Mouse (Mus musculus): ENCODE results near the gene Tbrg1. TPM values are rescaled to one million over a fixed set of nuclear protein-coding genes. Genes with fewer than 3 reads are reported as not detected.

The Tbrg1 gene
- total and polyA plus RNA-seq, 3 experiments: 22.8 to 32.9 (median 30.7) TPM

DNA sequence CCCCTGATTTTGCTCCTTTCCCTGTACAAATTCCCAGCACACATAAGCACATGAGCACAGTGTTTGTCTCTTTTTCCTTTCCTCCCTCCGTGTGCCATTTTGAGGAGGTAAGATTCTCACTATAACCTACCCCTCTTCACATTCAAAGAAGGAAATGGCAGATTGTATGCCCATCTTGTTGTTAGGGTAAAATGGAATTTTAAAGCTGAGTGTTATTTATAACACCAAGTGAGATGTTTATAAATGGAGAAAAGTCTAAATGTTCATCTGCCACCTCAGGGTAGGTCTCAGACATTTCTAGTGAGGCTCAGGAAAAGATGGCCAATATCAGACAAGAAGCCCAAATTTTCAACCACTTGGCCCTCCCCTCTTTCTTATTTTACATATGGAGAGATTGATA is 32.6 kb downstream of the Tbrg1 start:
- DNase-seq: no peak
- Histone ChIP-seq H3K79me2 (replicated peaks; ENCODE audit: control insufficient read depth, insufficient read depth, low read length) (no peaks in the 10 kb centered on the region), H3K36me3 (ENCODE audit: control insufficient read depth, insufficient read depth, low read length) (no peaks in the 10 kb centered on the region), H3K9ac (ENCODE audit: low read depth, low read length) (no peak overlapping the region), H3K27ac (no peak overlapping the region), H3K4me1 (ENCODE audit: control insufficient read depth, insufficient read depth, low read length) (no peaks in the 10 kb centered on the region), H3K27me3 (ENCODE audit: control insufficient read depth, insufficient read depth, low read length) (no peaks in the 10 kb centered on the region), H3K4me3 (no peak overlapping the region)
- intact Hi-C loops (cut with DNase I): no loop called here
- TF ChIP-seq POLR2A (IDR thresholded peaks at IDR 0.05; ENCODE audit: insufficient read depth, low read depth, low read length) (no peak), EP300 (IDR thresholded peaks at IDR 0.05; ENCODE audit: insufficient read depth, low read depth, low read length) (no peak), CTCF (IDR thresholded peaks at IDR 0.05) (no peak)
- WGBS: 70% methylated on average over 1 of the region's 1 CpGs

DNA sequence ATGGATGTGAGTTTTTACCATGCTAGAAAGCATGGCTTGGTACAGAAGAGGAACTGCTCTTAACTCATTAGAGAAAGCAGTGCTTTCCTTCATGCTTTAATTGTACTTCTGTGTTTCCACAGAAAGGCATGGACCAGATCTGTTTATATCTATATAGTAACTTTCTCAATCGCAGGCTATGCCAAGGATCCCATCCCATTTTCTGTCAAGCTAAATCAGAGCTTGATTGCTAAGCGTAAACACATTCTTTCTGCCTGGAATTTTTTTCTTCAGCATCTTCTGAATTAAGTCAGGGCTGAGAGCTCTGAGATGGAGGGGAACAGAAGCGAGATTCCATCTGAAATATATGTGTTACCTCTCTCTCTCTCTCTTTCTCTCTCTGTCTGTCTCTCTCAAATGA is 33.1 kb downstream of the Tbrg1 start:
- intact Hi-C loops (cut with DNase I): no loop called here
- no peaks in the 10 kb centered on the region for H3K27me3 ChIP-seq (ENCODE audit: control insufficient read depth, insufficient read depth, low read length)
- TF ChIP-seq EP300 (IDR thresholded peaks at IDR 0.05; ENCODE audit: insufficient read depth, low read depth, low read length) (no peak), POLR2A (IDR thresholded peaks at IDR 0.05; ENCODE audit: insufficient read depth, low read depth, low read length) (no peak), CTCF (IDR thresholded peaks at IDR 0.05) (no peak)
- H3K4me1 ChIP-seq (ENCODE audit: control insufficient read depth, insufficient read depth, low read length): no peaks in the 10 kb centered on the region
- H3K9ac ChIP-seq (ENCODE audit: low read depth, low read length): no peak overlapping the region
- H3K4me3 ChIP-seq: no peak overlapping the region
- DNase-seq: no peak
- no peaks in the 10 kb centered on the region for H3K79me2 ChIP-seq (replicated peaks; ENCODE audit: control insufficient read depth, insufficient read depth, low read length)
- H3K36me3 ChIP-seq (ENCODE audit: control insufficient read depth, insufficient read depth, low read length): no peaks in the 10 kb centered on the region
- no peak overlapping the region for H3K27ac ChIP-seq
- WGBS: 91% methylated on average over 3 of the region's 3 CpGs

DNA sequence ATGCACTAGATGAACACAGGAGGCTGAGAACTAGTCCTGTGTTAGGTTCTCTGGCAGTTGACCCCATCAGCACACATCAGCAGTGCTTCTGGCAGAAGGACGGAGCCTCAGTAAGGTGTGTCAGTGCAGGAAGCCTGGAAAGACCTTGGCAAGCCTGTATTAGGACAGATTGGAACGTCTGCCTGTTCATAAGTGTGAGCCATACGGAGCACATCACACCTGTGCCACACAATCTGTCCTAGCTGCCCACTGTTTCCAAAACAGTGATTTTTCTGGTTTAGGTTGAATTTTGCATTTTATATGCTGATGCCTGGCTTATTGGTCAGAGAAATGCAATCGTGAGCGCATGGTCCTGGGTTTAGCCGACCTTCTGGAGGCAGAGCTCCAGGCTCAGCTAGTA is 35.8 kb downstream of the Tbrg1 start:
- Histone ChIP-seq H3K9ac (ENCODE audit: low read depth, low read length) (no peak overlapping the region), H3K27ac (no peak overlapping the region), H3K4me1 (ENCODE audit: control insufficient read depth, insufficient read depth, low read length) (no peaks in the 10 kb centered on the region), H3K36me3 (ENCODE audit: control insufficient read depth, insufficient read depth, low read length) (no peaks in the 10 kb centered on the region), H3K27me3 (ENCODE audit: control insufficient read depth, insufficient read depth, low read length) (no peaks in the 10 kb centered on the region), H3K4me3 (no peak overlapping the region), H3K79me2 (replicated peaks; ENCODE audit: control insufficient read depth, insufficient read depth, low read length) (no peaks in the 10 kb centered on the region)
- no peak for TF ChIP-seq CTCF (IDR thresholded peaks at IDR 0.05)
- no peak for TF ChIP-seq EP300 (IDR thresholded peaks at IDR 0.05; ENCODE audit: insufficient read depth, low read depth, low read length)
- TF ChIP-seq POLR2A (IDR thresholded peaks at IDR 0.05; ENCODE audit: insufficient read depth, low read depth, low read length): no peak
- intact Hi-C loops (cut with DNase I): no loop called here
- no peak for DNase-seq
- 83% methylated on average over 6 of the region's 6 CpGs for WGBS

DNA sequence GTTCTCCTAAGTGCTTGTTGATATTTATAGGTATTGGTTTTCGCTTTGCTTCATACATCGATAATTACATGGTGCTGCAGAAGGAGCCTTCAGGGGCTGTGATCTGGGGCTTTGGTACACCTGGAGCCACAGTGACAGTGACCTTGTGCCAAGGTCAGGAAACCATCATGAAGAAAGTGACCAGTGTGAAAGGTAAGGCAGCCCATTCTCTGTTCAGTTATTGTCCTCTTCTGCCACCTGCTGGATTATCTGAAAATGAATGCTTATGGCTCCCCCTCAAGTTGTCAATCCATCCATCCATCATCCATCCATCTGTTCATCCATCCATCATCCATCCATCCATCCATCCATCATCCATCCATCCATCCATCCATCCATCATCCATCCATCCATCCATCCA is 40.3 kb downstream of the Tbrg1 start:
- peak; percentile 78 for TF ChIP-seq CTCF (IDR thresholded peaks at IDR 0.05)
- no peak for TF ChIP-seq EP300 (IDR thresholded peaks at IDR 0.05; ENCODE audit: insufficient read depth, low read depth, low read length)
- WGBS: 48% methylated on average over 2 of the region's 2 CpGs
- Histone ChIP-seq H3K4me3 (no peak overlapping the region), H3K36me3 (ENCODE audit: control insufficient read depth, insufficient read depth, low read length) (no peaks in the 10 kb centered on the region), H3K27me3 (ENCODE audit: control insufficient read depth, insufficient read depth, low read length) (no peaks in the 10 kb centered on the region), H3K79me2 (replicated peaks; ENCODE audit: control insufficient read depth, insufficient read depth, low read length) (no peaks in the 10 kb centered on the region), H3K27ac (no peak overlapping the region), H3K4me1 (ENCODE audit: control insufficient read depth, insufficient read depth, low read length) (no peaks in the 10 kb centered on the region; the same call in none of the 2 replicates), H3K9ac (ENCODE audit: low read depth, low read length) (no peak overlapping the region)
- intact Hi-C loops (cut with DNase I): loop anchor here (1.0 kb wide), 2 partner anchors 154 to 186 kb away; no protein-coding TSS in a partner anchor
- DNase-seq: peak; percentile 18 to 25

DNA sequence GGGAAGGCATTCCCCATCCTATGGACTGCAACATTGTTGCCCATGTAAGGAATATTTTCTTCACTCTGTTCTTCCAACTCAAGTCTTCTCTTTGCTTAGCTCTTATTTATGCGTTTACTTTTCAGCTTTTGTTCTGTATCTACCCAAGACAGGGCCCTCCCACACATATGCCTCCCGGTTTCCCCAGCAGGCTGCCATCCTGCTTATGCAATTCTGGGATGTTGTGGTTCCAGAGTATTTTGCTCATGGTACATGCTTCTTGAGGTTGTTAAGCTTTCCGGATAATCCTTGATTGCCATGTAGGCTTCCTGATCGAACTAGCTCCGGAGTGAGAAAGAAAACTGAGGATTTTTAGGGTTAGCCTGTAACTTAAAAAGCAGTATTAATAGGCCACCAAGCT is 41.9 kb downstream of the Tbrg1 start:
- no peak for DNase-seq
- Histone ChIP-seq H3K79me2 (replicated peaks; ENCODE audit: control insufficient read depth, insufficient read depth, low read length) (no peaks in the 10 kb centered on the region), H3K36me3 (ENCODE audit: control insufficient read depth, insufficient read depth, low read length) (no peaks in the 10 kb centered on the region), H3K27ac (no peak overlapping the region), H3K4me3 (no peak overlapping the region), H3K27me3 (ENCODE audit: control insufficient read depth, insufficient read depth, low read length) (no peaks in the 10 kb centered on the region), H3K9ac (ENCODE audit: low read depth, low read length) (no peak overlapping the region), H3K4me1 (ENCODE audit: control insufficient read depth, insufficient read depth, low read length) (no peaks in the 10 kb centered on the region; the same call in none of the 2 replicates)
- WGBS: 70% methylated on average over 5 of the region's 5 CpGs
- TF ChIP-seq CTCF (IDR thresholded peaks at IDR 0.05) (no peak), POLR2A (IDR thresholded peaks at IDR 0.05; ENCODE audit: insufficient read depth, low read depth, low read length) (no peak), EP300 (IDR thresholded peaks at IDR 0.05; ENCODE audit: insufficient read depth, low read depth, low read length) (no peak)
- intact Hi-C loops (cut with DNase I): no loop called here

DNA sequence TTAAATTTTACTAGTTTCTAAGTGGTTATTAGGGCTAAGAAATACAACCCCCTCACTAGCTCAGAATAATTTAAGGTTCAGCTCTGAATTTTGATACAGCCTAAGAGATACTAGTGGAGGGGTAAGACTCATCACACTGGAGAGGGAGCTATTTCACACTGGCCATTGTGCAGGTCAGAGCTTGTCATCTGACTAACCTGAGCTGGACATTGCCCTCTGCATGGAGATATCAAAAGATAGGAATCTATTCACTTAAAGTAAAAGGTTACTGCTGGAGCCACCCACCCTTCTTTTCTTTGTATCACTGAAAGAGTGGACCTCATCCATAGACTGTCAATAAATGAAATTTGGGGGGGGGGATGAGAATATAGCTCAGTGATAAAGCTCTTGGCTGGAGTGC is 42.8 kb downstream of the Tbrg1 start:
- no peaks in the 10 kb centered on the region; the same call in none of the 2 replicates for H3K4me1 ChIP-seq (ENCODE audit: control insufficient read depth, insufficient read depth, low read length)
- intact Hi-C loops (cut with DNase I): no loop called here
- peak overlapping the region; percentile 84; the same call in 1 of the 2 replicates for H3K27ac ChIP-seq
- no peaks in the 10 kb centered on the region for H3K27me3 ChIP-seq (ENCODE audit: control insufficient read depth, insufficient read depth, low read length)
- TF ChIP-seq POLR2A (IDR thresholded peaks at IDR 0.05; ENCODE audit: insufficient read depth, low read depth, low read length) (no peak), EP300 (IDR thresholded peaks at IDR 0.05; ENCODE audit: insufficient read depth, low read depth, low read length) (no peak), CTCF (IDR thresholded peaks at IDR 0.05) (no peak)
- no peak overlapping the region for H3K9ac ChIP-seq (ENCODE audit: low read depth, low read length)
- no peak overlapping the region; the same call in 1 of the 2 replicates for H3K4me3 ChIP-seq
- H3K79me2 ChIP-seq (replicated peaks; ENCODE audit: control insufficient read depth, insufficient read depth, low read length): no peaks in the 10 kb centered on the region
- no peak for DNase-seq
- no peaks in the 10 kb centered on the region for H3K36me3 ChIP-seq (ENCODE audit: control insufficient read depth, insufficient read depth, low read length)

All from heart, adult 2 months (tissue).